Mouse (Mus musculus): ENCODE measurements around the gene Ccnb2.

- TF ChIP-seq GATA1 (IDR thresholded peaks at IDR 0.05; ENCODE audit: low read length) (no peak), TAL1 (IDR thresholded peaks at IDR 0.05; ENCODE audit: low read length) (no peak)
Observed at GRCm38 (mm10) chr9:70421257-70422056, at the start of gene Ccnb2.
